Mouse (Mus musculus) olfactory bulb, adult 2 months (tissue): ENCODE measurements at regions not wholly inside any gene's neighbourhood (a gene's known extent, or its start where the extent isn't known, plus 50 kb on each side); places are given as distances from the start of the nearest gene placed in this dataset.

ENCODE experiments used
- CTCF ChIP-seq: fragments of 200-500 bp; IDR thresholded peaks from 2 replicates; pipeline ENCODE4 v1.5.1; 2012; ENCODE audit warnings: low read depth, mild to moderate bottlenecking, low read length, moderate library complexity; ENCODE audit not compliant: insufficient read depth
- POLR2A ChIP-seq: fragments of 200-500 bp; IDR thresholded peaks from 2 replicates; pipeline ENCODE4 v1.6.1; 2012; ENCODE audit warnings: mild to moderate bottlenecking, low read depth, low read length, moderate library complexity; ENCODE audit not compliant: insufficient read depth

DNA sequence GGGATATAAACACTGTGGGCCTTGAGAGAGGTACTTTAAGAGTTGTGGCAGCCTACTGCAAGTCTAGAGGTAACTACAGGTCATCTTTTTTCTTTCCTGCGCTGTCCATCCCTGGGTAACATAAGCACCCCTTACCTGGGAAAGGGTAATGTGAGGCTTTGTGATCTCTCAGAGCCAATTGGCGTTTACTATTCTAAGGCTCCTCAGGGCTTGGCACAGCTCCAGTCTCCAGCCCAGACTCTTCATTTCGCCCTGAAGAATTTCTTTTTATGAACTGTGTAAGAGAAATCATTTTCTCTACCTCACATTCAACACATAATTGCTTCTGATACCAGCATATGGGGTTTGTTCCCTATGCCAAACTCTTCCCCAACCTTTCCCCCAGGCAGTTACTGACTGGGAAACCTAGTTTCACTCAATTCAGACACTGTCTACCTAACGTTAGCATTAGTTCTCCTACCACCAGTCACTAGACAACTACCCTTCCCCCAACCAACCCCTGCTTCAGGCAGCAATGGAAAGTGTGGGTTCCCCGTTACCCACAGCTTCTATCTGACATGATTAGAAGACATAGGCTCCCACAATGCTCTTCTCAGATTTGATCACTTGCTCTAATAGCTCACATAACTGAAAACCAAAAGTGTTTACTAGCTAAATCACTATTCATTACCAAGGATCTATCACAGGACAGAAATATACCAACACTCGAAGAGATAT, 52.4 kb upstream of the Acbd6 start:
- TF ChIP-seq CTCF (no peak), POLR2A (no peak)
